Mouse (Mus musculus): ENCODE data around the gene Clmp. TPM values are rescaled to one million over a fixed set of nuclear protein-coding genes. Genes with fewer than 3 reads are reported as not detected.
"Not testable (repeated sequence)": the region's sequence is repeated elsewhere in the genome, so short reads cannot be mapped to it uniquely, and the experiment has no call there.

Gene Clmp
- total RNA-seq, 4 experiments from 2014 or later: 3.5 to 10.5 (median 5.9) TPM

DNA sequence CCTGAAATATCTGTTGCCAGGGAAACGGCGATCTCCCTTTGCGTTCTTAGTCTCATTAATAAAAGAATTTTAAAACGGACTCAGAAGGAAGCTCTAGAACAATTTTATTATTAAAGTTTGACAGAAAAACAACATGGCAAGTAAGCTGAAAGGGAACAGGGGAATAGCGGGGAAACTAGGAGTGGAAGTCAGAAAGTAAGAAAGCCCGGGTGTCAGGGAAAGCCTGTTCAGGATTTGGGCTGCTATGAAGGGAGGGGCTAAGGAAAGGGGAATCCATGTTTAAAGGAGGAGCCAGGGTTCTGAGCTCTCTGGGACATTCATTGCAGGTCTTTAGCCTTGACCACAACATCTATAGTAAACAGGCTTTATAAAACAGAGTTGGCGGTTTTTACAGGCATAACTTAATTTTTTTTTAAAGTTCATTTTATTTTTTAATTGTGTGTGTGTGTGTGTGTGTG is 45.9 kb downstream of the Clmp start:
- DNase-seq: no peak

- no peak for DNase-seq
Observed at GRCm38 (mm10) chr9:40732302-40732701, 46.5 kb downstream of the Clmp start.

GRCm38 (mm10) chr9:40737117-40737516 is 51.4 kb downstream of the Clmp start:
- DNase-seq: no peak

GRCm38 (mm10) chr9:40743525-40744034 is 57.8 kb downstream of the Clmp start:
- DNase-seq: no peak

- DNase-seq: no peak
Observed at GRCm38 (mm10) chr9:40744233-40744632, 58.5 kb downstream of the Clmp start.

- DNase-seq: no peak
Observed at GRCm38 (mm10) chr9:40746796-40747195, 61.0 kb downstream of the Clmp start.

DNA sequence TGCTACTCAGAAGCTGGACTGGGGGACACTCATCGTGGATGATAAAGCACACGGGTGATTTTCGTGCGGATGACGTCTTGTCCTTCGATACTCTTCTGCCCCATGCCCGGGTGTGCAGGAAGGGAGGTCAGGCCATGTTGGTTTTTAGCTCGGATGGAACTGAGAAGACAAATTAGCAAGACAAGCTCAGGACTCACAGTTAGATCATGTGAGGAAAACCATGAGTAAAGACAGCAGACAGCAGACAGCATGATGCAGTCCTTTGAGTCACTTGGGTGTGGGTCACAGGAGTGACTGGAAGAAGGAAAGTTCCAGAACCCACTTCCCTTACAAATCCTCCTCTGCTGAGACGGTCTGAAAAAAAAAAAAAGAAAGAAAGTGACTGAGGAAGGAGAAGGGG is 61.5 kb downstream of the Clmp start:
- DNase-seq: no peak

GRCm38 (mm10) chr9:40749832-40750620 is 64.3 kb downstream of the Clmp start:
- no peak for DNase-seq

DNA sequence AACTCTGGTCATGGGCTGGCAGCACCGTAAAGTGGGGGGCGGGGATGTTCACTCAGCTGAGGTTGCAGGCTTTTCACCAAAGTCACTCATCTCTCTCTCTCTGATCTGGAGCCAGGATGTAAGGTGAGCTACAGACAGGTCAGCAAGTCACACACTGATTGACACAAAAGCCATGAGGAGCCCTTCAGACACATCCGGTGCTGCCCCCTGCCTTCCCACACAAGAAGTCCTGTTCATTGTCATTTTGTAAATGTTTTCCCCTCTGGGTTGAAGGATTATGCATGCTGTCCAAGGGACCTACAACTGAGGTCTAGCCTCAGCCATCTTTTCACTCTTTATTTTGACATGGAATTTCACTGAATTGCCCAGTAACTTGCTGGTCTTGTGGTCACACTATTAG is 66.0 kb downstream of the Clmp start:
- no peak for DNase-seq

DNA sequence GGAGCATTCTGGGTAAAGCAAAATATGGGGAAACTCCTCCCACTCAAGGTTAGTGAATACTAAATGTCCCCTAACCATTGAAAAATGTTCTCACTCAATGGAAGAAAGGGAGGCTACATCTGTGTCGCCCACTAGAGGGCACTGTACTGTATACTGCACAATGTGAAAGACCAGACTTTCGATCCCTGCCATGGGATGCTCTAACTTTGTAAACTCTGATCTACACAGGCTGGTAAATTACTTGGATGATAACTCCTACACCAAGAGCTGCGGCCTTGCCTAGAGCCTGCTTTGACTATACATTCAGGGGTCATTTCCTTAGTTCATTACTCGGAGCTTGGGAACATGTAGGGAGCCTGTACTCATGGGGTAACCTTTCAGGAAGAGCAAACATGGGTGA is 70.6 kb downstream of the Clmp start:
- peak; percentile 23 for DNase-seq

GRCm38 (mm10) chr9:40757105-40757626 is 71.4 kb downstream of the Clmp start:
- peak; percentile 30 for DNase-seq

- peak; percentile 47 for DNase-seq
Observed at GRCm38 (mm10) chr9:40757685-40758270, 72.0 kb downstream of the Clmp start.

DNA sequence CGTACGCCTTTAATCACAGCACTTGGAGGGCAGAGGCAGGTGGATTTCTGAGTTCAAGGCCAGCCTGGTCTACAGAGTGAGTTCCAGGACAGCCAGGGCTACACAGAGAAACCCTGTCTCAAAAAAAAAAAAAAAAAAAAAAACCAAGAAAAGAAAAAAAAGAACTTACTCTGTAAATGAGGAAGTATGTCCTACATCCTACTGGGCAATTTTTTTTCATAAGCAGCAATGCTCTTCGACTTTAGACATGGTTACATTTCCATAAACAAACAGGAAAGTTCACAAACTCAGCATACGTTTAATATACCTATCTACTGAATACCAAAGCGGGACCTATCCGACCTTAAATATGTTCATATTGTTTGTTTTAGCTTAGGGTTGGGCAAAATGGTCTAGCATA is 76.6 kb downstream of the Clmp start:
- DNase-seq: no peak

- no peak for DNase-seq
Observed at GRCm38 (mm10) chr9:40764887-40765580, 79.3 kb downstream of the Clmp start.

DNA sequence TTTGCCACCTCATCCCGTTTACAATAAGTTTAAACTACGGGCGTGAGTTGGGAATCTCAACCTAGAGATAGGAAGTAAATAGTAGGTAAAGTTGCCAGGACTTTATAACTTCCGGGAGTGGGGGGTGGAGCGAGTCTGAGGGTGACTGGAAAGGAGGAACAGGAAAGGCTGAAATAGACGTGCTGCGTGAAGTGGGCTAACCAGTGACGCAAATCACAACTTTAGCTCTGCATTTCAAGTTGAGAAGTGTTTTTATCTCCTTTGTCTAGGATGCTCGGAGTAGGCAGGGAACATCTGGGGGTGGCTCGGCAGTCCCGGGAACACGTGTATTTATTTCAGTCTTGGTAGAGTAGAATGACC is 79.8 kb downstream of the Clmp start:
- no peak for DNase-seq

DNA sequence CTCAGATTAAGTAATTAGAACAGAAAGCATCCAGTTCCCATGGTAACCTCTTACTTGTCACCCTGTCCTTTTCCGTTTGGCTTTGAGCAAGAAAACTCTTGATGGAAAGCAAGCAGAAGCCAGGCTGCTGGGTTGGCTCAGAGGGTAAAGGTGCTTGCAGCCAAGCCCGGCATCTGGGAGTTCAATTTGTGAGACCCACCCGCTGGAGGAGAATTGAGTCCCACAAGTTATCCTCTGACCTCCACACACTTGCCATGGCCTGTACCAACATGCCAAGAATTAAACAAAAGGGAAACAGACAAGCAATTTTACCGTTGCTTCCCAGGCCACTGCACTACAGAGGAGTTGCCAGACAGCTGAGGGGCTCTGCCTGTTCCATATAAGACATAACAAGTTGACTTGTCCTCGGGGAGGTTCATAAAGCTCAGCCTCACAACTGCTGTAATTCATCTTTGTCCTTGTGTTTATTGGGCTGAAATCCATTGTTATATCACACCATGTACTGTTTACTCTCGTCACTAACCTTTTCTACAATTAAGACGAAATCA is 80.4 kb downstream of the Clmp start:
- no peak for DNase-seq

DNA sequence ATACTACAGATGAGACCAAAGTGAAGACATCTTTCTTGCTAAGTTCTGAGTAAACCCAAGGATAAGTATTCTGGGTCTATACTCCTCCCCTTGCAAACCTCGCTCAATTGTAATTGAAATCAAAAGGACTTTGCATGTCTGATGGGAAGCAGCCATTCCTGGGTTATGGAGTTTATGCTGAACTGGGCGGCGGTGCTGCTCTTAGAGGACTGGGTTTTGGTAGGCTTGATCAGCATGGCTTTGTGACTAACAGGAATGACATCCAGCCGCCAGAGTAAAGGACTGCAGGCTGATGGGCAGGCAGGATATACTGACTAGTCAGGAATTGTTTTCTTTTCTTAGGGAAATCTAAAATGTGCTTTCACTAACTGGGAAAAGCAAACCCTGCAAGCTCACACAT is 82.2 kb downstream of the Clmp start:
- no peak for DNase-seq

- DNase-seq: no peak
Observed at GRCm38 (mm10) chr9:40772246-40772645, 86.5 kb downstream of the Clmp start.

DNA sequence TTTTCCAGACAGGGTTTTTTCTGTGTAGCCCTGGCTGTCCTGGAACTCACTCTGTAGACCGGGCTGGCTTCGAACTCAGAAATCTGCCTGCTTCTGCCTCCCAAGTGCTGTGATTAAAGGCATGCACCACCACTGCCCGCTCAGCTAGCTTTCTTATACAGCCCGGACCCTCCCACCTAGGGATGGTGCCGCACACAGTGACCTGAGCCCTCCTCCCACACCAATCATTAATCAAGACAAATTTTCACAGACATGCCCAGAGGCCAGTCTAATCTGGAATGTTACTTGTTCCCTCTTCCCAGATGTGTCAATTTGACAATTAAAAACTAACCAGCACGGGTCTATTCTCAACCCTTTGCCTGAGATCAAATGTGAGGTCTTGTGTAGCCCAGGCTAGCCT is 87.4 kb downstream of the Clmp start:
- not testable (repeated sequence) for DNase-seq

DNA sequence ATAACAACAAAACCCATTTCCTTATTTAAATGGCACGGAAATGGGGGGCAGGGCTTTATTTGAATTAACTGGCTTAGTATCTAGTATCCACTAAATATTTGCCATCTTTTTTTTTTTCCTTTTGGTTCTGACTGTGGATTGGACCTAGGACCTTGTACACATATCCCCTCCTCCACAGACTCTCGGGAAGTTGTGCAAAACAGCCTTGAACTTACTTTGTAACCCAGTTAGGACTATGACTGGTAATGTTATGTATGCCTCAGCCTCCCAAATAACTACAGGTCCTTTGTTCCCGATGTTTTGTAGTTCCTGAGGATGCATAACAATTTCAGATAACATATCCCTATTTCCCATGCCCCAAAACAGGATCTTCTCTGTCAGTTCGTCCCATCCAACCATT is 88.1 kb downstream of the Clmp start:
- DNase-seq: no peak

DNA sequence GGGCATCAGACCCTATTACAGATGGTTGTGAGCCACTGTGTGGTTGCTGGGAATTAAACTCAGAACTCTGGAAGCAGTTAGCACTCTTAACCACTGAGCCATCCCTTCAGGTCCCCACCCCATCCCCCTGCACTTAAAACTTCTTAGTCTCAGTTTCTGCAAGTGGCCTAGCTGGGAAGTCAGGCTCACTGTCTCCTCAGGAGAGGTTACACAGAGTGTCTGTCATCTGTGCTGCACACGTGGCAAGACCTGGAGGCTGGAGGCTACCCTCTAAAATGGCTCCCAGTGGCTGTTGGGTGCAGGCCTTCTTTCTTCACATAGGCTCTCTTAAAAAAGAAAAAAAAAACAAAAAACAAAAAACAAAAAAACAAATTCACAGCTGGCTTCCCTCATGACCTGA is 90.3 kb downstream of the Clmp start:
- no peak for DNase-seq

GRCm38 (mm10) chr9:40776459-40777248 is 90.9 kb downstream of the Clmp start:
- peak; percentile 62 for DNase-seq
